Mouse (Mus musculus) stomach, embryonic 15.5 days (tissue): ENCODE results near the gene Plscr3. TPM values are rescaled to one million over a fixed set of nuclear protein-coding genes. Genes with fewer than 3 reads are reported as not detected.
"Not testable (repeated sequence)": the region's sequence is repeated elsewhere in the genome, so short reads cannot be mapped to it uniquely, and the experiment has no call there.

Experiments
- ATAC-seq: fragments of 200-750 bp; cut with Nextera tagmentation; 2 replicates; pipeline ENCODE4 v1.8.0; 2017; ENCODE audit warnings: low read depth, moderate number of reproducible peaks, moderate TSS enrichment; ENCODE audit not compliant: insufficient read depth, low FRiP score
- H3K27ac ChIP-seq: fragments of 300-500 bp; sonication (generic); 2 replicates; pipeline ENCODE4 v1.5.1; 2015; ENCODE audit warnings: mild to moderate bottlenecking, inconsistent platforms
- H3K27me3 ChIP-seq: fragments of 300-500 bp; sonication (generic); replicated peaks from 2 replicates; pipeline ENCODE4 v1.6.1; 2015; ENCODE audit warnings: inconsistent platforms
- H3K36me3 ChIP-seq: fragments of 300-500 bp; sonication (generic); 2 replicates; pipeline ENCODE4 v1.6.1; 2015; ENCODE audit warnings: inconsistent platforms
- H3K4me1 ChIP-seq: fragments of 300-500 bp; sonication (generic); 2 replicates; pipeline ENCODE4 v1.6.1; 2015; ENCODE audit warnings: inconsistent platforms
- H3K4me2 ChIP-seq: fragments of 300-500 bp; sonication (generic); 2 replicates; pipeline ENCODE4 v1.6.1; 2015; ENCODE audit warnings: mild to moderate bottlenecking, inconsistent platforms
- H3K4me3 ChIP-seq: fragments of 300-500 bp; sonication (generic); replicated peaks from 2 replicates; pipeline ENCODE4 v1.5.1; 2015; ENCODE audit warnings: inconsistent platforms
- H3K9ac ChIP-seq: fragments of 300-500 bp; sonication (generic); 2 replicates; pipeline ENCODE4 v1.6.1; 2015; ENCODE audit warnings: inconsistent platforms
- H3K9me3 ChIP-seq: fragments of 300-500 bp; sonication (generic); 2 replicates; pipeline ENCODE4 v1.6.1; 2016; ENCODE audit warnings: inconsistent platforms
- WGBS: fragments of 180-500 bp; shearing (Covaris S2); methylation state at CpG from one replicate; pipeline ENCODE4 v1.1.7; 2015; 5-methylcytosine and 5-hydroxymethylcytosine counted together
- polyA plus RNA-seq: library from polyadenylated mRNA; unstranded; fragments of >200 nt; fragmentation: Nextera tagmentation; extraction: Ambion mirVana; gene quantifications from 2 replicates; pipeline ENCODE4 v1.2.1, GENCODE M21; 2015

Plscr3 gene
- polyA plus RNA-seq, 1 experiment from 2014 or later: 80.8 TPM

DNA sequence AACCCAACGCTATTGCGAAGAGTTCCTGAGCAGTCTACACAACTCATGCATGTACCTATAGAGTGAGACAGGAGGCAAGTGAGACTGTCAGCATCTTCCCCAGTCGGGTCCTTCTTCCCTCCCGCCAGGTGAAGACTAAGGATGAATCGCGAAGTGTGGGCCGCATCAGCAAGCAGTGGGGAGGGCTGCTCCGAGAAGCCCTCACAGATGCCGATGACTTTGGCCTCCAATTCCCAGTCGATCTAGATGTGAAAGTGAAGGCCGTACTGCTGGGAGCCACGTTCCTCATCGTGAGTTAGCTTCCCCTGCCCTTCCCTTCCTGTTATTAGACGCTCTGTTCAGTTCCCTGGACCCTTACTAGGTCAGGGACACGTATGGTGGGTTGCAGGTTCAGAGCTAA is 3.7 kb downstream of the Plscr3 start:
- WGBS: 90% methylated on average over 15 of the region's 15 CpGs
- Histone ChIP-seq H3K4me2 (no peak overlapping the region), H3K4me1 (peaks cover 23% of the 10 kb centered on the region), H3K27ac (no peak overlapping the region), H3K36me3 (peaks cover 44% of the 10 kb centered on the region), H3K27me3 (no peaks in the 10 kb centered on the region), H3K9ac (no peak overlapping the region), H3K4me3 (no peak overlapping the region), H3K9me3 (no peaks in the 10 kb centered on the region)
- ATAC-seq: no peak

DNA sequence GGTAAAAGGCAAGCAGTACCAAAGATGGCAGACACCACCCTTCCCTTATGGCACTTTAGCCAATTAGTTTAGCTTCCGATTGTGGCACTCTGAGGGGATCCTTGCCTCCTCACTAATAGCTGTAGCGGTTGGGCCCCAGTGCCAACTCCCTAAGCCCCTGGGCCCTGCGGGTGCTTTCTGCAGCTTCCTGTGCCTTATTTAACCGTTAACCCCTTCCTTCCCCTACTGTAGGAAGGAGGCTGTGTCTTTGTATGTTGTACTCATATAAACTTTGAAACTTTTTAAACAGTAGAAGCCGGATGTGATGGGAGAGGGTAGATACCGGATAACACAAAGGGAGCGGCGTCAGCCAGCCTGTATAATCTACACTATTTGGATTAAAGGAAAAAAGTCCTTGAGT is 4.6 kb downstream of the Plscr3 start:
- H3K9ac ChIP-seq: no peak overlapping the region
- ATAC-seq: no peak
- H3K4me3 ChIP-seq: no peak overlapping the region
- no peaks in the 10 kb centered on the region for H3K27me3 ChIP-seq
- peaks cover 22% of the 10 kb centered on the region for H3K4me1 ChIP-seq
- H3K27ac ChIP-seq: no peak overlapping the region
- WGBS: 73% methylated on average over 8 of the region's 8 CpGs
- no peak overlapping the region for H3K4me2 ChIP-seq
- H3K36me3 ChIP-seq: peaks cover 44% of the 10 kb centered on the region
- H3K9me3 ChIP-seq: no peaks in the 10 kb centered on the region

DNA sequence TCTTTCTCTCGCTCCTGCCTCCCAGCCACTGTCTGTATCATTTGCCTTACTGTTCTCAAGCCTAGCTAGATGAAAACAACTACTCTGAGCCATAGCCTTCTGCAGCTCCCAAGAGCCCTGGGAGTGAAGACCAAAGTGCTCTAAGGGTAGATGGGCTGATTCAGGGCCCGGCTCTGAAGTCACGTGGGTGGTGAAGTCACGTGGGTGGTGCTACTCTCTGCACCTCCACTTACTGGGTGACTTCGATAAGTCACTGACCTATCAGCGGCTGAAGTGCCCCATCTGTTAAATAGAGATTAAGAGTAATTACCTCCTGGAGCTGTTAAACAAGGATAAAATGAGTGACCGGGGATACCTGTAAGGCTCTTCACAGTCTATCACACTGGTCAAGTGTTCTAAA is 7.8 kb downstream of the Plscr3 start:
- Histone ChIP-seq H3K27ac (no peak overlapping the region), H3K9ac (no peak overlapping the region), H3K4me3 (no peak overlapping the region), H3K4me2 (0 out of 2 replicates have a peak overlapping the region, but pooled peaks have one; percentile 4), H3K27me3 (peaks cover under 1% of the 10 kb centered on the region; the same call in 1 of the 2 replicates), H3K9me3 (no peaks in the 10 kb centered on the region), H3K36me3 (peaks cover 32% of the 10 kb centered on the region), H3K4me1 (peaks cover 9% of the 10 kb centered on the region)
- WGBS: 49% methylated on average over 7 of the region's 7 CpGs
- ATAC-seq: peak; percentile 82

DNA sequence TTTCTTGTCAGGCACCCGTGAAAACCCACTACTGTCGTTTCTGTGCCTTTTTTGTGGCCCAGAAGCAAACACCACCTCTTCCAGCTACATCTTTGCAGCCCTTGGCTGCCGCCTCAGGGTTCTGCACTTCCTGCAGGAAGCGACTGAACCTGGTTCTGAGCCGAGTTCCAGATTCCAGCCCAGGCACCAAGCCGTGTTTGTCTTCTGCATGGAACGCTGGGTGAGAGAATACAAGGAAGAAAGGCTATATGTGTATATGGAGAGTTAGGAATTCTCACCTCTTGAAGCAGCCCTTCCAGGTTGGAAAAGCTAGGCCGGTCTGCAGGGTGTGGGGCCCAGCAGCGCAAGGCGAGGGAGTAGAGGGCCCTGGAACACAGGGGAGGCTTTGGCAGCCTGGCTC is 8.5 kb downstream of the Plscr3 start:
- no peak overlapping the region for H3K9ac ChIP-seq
- H3K4me2 ChIP-seq: no peak overlapping the region
- H3K27me3 ChIP-seq: peaks cover 4% of the 10 kb centered on the region; the same call in 1 of the 2 replicates
- no peaks in the 10 kb centered on the region for H3K9me3 ChIP-seq
- WGBS: 83% methylated on average over 10 of the region's 10 CpGs
- H3K27ac ChIP-seq: no peak overlapping the region
- no peak for ATAC-seq
- peaks cover 7% of the 10 kb centered on the region for H3K4me1 ChIP-seq
- no peak overlapping the region for H3K4me3 ChIP-seq
- H3K36me3 ChIP-seq: peaks cover 27% of the 10 kb centered on the region

DNA sequence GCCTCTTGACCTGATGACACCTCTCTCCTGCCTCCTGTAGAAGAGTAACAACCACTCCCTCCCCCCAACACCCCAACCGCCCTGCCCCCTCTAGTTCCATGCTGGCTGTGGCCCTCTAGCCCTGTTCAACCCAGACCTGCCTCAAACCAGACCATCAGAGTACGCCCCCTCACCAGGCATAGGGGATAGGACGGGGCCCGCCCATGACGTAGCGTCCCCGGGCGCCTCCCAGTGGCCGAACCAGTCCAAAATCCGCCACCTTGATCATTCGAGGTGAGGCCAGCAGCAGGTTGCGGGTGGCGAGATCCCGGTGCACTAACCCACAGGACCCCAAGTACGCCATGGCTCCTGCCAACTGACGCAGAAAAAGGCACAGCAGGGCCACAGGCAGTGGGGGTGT is 9.2 kb downstream of the Plscr3 start:
- H3K27ac ChIP-seq: no peak overlapping the region
- no peaks in the 10 kb centered on the region for H3K9me3 ChIP-seq
- H3K4me2 ChIP-seq: peak overlapping the region; percentile 3; the same call in 1 of the 2 replicates
- peaks cover 21% of the 10 kb centered on the region for H3K36me3 ChIP-seq
- ATAC-seq: no peak
- peaks cover 7% of the 10 kb centered on the region for H3K4me1 ChIP-seq
- H3K27me3 ChIP-seq: peaks cover 4% of the 10 kb centered on the region; the same call in 1 of the 2 replicates
- WGBS: 30% methylated on average over 16 of the region's 16 CpGs
- no peak overlapping the region for H3K4me3 ChIP-seq
- H3K9ac ChIP-seq: no peak overlapping the region

DNA sequence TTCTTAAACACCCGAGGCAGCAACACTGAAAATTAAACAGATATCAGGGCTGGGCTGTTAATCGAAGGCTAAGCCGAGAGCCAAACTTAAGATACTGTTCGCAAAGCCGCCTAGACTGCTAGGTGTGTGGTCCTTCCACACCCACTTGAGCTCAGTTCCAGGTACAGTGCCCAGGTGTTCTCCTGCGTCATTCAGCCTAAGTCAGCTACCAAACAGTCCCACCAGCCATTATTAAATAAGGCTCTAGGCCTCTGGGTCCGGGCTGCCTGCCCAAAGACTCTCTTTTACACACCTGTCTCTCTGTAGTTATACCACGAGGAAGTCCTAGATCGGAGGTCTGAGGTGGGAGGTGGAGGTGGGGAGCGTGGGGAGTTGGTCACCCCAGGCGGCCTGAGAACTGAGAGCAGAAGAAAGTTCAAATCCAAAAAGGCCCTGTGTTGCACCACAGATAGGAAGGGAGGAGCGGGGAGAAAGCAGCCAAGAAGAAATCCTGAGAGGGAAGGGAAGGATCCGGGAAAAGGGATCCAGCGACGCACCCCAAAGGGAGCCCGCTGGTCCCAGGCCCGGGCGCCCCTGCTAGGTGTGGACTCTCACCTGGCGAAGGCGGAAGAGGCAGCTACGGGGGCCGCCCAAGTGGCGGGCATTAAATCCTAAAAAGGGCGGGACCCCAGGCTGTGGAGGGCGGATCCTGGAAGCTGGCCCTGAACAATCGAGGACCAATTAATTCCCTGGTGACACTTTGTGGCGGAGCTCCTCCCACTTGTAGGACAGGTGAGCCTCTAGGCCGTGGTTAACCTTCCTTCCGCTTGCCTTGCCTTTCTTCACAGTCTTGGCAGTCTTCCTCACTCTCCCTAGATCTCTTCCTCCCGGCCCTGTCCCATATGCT is 12.2 kb downstream of the Plscr3 start, which contains the start of gene Tnk1:
Gene Tnk1, minus strand, starts transcription at position 618 of the 886 bp plus-strand sequence.
- Histone ChIP-seq H3K9ac (0 out of 2 replicates have a peak within 1 kb of the TSS, but pooled peaks have one; percentile 3), H3K4me1 (peaks cover 4% of the 10 kb centered on the region), H3K9me3 (no peaks in the 10 kb centered on the region), H3K27ac (peak within 1 kb of the TSS; percentile 75), H3K36me3 (no peaks in the 10 kb centered on the region), H3K4me3 (peak within 1 kb of the TSS; percentile 33), H3K4me2 (peak within 1 kb of the TSS; percentile 33), H3K27me3 (peaks cover 4% of the 10 kb centered on the region; the same call in 1 of the 2 replicates)
- WGBS: 19% methylated on average over 30 of the region's 30 CpGs
- peak; percentile 81 for ATAC-seq

DNA sequence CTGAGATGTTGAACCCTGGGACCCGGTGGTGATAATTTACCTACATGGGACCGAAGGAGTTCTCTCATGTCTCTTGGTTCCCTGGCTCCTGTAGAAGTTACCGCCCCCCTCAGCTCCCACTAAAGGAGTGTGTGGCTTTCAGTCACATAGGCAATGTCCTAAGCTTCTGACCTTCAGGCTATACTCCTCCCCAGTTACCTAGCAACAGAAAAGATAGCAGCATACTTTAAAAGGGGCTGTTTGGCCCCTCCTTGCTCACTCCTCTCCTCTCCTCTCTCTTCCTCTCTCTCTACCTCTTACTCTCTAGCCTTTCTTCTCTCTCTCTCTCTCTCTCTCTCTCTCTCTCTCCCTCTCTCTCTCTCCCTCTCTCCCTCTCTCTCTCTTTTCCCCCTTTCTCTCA is 17.6 kb downstream of the Plscr3 start:
- not testable (repeated sequence) for ATAC-seq, H3K27ac ChIP-seq

DNA sequence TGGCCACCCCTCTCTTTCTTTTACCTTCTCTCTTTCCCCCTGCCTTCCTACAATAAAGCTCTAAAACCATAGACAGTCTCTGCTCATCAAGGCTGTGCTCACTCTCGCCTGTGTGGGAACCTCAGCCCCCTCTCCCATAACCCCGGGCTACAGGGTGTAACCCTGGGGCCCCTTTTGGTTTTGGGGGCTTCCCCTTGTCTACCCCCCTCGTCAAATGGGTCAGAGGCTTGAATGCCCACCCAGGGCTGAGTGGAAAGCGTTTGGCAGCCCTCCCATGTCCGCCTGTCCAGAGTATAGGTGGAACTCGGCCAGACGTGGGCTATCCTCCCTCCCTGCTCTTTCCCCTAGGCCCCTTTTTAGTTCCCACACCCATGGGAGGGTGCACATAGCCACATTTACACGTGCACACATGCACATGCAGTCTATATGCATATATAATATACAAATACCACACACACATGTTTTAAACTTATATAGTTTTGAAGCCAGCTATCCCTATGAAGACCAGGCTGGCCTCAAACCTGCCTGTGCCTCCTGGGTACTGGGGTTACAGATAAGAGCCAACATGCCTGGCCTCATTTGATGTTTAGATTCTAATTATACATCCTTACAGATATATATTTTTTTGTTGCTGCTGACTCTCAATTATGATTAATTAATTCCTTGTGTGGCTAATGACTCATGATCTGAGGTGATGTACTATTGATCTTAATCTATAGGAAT is 18.1 kb downstream of the Plscr3 start:
- ATAC-seq: no peak
- Histone ChIP-seq H3K27me3 (0 out of 2 replicates have a peak, but pooled peaks cover under 1% of the 10 kb centered on the region), H3K9me3 (no peaks in the 10 kb centered on the region), H3K4me1 (no peaks in the 10 kb centered on the region), H3K36me3 (no peaks in the 10 kb centered on the region), H3K4me2 (no peak overlapping the region), H3K27ac (no peak overlapping the region), H3K4me3 (no peak overlapping the region), H3K9ac (no peak overlapping the region)
- 45% methylated on average over 8 of the region's 8 CpGs for WGBS

More for the DNA sequence above, 17.6 kb downstream of the Plscr3 start:
- WGBS: 73% methylated on average over 3 of the region's 3 CpGs
- not testable (repeated sequence) for H3K9me3 ChIP-seq, H3K27me3 ChIP-seq, H3K4me2 ChIP-seq, H3K4me1 ChIP-seq, H3K4me3 ChIP-seq, H3K36me3 ChIP-seq, H3K9ac ChIP-seq

DNA sequence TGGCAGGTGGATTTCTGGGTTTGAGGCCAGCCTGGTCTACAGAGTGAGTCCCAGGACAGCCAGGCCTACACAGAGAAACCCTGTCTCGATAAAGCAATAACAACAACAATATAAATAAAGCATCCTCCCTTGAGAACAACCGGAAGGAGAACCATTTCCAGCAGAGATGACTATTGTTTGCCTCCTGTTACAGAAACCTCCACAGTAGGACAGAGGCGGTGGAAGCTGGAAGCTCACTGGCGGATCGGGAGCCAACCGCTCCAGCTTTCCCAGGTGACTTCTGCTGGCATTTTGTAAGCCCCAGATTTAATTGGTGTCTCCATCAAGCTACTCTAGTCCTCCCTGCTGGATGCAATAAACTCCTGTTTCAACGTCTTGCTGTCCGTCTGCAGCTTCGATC is 19.4 kb downstream of the Plscr3 start:
- no peak for ATAC-seq

DNA sequence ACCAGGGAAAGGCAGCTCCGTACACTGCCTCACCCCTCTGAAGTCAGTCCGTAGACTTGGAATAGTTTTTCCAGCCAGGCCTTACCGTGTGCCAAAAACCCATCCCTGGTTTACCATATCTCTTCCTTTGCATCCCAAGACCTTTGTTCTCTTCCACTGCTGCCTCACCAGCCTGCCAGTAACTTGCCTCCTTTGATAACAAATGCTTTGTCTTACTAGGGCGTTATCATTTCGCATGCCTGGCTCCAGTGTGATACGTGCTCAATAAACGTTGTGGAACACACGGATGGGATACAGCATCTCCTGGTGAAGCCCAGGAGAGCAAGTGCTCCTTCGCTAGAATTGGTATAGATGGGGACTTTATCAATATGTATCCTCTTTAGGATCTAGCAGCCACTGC is 21.2 kb downstream of the Plscr3 start:
- H3K9me3 ChIP-seq: no peaks in the 10 kb centered on the region
- WGBS: 58% methylated on average over 9 of the region's 9 CpGs
- no peak for ATAC-seq

More for the DNA sequence above, 19.4 kb downstream of the Plscr3 start:
- WGBS: 81% methylated on average over 9 of the region's 9 CpGs
- Histone ChIP-seq H3K27me3 (no peaks in the 10 kb centered on the region), H3K9me3 (no peaks in the 10 kb centered on the region), H3K4me2 (no peak overlapping the region), H3K36me3 (no peaks in the 10 kb centered on the region), H3K9ac (no peak overlapping the region), H3K27ac (no peak overlapping the region), H3K4me3 (no peak overlapping the region), H3K4me1 (no peaks in the 10 kb centered on the region)

DNA sequence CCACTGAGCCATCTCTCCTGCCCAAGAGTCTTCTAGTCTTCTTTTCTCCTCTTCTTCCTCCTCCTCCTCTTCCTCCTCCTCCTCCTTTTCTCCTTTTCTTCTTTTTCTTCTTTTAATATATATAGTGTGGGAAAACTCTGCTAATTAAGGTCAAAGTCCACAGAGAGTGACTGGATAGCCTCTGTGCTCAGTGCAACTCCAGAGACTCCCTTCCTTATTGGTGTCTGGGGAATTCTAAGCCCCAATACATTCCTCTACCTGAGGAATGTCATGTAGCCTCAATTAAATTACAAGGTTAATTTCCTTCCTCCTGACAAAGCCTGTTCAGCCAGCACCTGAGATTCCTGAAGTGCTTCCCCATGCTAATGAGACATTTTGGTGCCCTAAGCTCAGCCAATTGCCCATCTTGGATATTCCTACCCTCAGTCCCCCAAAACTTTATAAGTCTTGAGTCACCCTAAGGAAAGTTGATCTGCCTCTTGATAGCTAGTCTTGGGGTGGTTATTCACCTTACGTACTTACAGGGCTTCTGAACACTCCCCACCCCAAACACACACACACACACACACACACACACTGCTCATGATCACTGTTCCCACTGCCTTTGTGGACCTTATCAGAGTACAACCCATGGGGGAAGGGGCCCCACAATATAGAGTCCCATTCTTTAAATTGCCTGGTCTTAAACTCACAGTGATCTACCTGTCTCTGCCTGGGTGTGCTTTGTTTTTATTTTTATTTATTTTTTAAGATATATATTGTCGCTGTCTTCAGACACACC is 24.3 kb downstream of the Plscr3 start:
- ATAC-seq: no peak
- 84% methylated on average over 2 of the region's 2 CpGs for WGBS
- no peak overlapping the region for H3K4me2 ChIP-seq

More for the DNA sequence above, 21.2 kb downstream of the Plscr3 start:
- Histone ChIP-seq H3K27ac (no peak overlapping the region), H3K4me2 (no peak overlapping the region), H3K36me3 (no peaks in the 10 kb centered on the region), H3K9ac (no peak overlapping the region), H3K27me3 (no peaks in the 10 kb centered on the region), H3K4me1 (no peaks in the 10 kb centered on the region), H3K4me3 (no peak overlapping the region)

More for the DNA sequence above, 24.3 kb downstream of the Plscr3 start:
- H3K4me3 ChIP-seq: no peak overlapping the region
- no peak overlapping the region for H3K9ac ChIP-seq
- H3K27me3 ChIP-seq: no peaks in the 10 kb centered on the region
- no peaks in the 10 kb centered on the region for H3K9me3 ChIP-seq
- H3K4me1 ChIP-seq: no peaks in the 10 kb centered on the region
- H3K27ac ChIP-seq: no peak overlapping the region
- H3K36me3 ChIP-seq: no peaks in the 10 kb centered on the region
